Mouse (Mus musculus): ENCODE results near the gene Notch2.

Gene Notch2

GRCm38 (mm10) chr3:98069161-98069560, 55.8 kb downstream of the Notch2 start:
- DNase-seq (ENCODE audit: extremely low spot score, low spot score) = no peak

DNA sequence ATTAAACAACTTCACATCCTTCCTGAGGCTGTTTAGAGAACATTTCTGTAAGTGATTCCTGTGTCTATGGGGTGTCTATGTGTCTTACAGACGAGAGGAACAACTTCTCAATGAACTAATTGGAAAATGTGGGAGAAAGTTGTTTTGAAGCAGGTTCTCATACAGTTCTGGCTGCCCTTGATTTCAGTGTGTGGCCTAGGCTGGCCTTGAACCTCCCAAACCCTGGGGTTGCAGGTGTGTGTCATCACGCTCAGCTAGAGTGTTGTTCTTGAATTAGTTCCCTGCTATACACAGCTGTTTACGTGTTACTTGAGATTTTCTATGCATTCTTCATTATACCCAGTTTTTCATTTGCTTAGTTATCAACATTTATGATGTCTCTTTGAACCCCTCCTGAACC, 56.5 kb downstream of the Notch2 start:
- no peak for DNase-seq (ENCODE audit: extremely low spot score, low spot score)

- no peak for DNase-seq (ENCODE audit: extremely low spot score, low spot score)
Measured at GRCm38 (mm10) chr3:98072570-98072969, 59.2 kb downstream of the Notch2 start.

DNA sequence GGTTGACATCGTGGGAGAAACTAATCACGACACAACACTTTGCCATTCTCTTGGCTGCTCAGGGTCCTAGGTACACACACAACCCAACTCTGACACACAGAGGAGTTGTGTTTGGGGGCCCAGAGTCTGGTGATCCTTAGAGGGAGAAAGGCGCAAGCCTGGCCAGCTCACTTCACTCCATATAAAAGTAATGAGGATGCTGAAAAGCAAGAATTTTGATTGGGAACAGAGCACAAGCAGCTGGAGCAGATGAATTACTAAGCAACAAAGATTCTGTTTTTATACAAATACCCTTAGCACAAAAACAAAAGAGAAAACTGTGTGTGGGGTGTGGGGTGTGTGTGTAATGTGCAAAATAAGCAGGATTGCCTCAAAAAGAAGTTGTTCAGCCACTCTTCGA, 60.2 kb downstream of the Notch2 start:
- DNase-seq (ENCODE audit: extremely low spot score, low spot score) = no peak

DNA sequence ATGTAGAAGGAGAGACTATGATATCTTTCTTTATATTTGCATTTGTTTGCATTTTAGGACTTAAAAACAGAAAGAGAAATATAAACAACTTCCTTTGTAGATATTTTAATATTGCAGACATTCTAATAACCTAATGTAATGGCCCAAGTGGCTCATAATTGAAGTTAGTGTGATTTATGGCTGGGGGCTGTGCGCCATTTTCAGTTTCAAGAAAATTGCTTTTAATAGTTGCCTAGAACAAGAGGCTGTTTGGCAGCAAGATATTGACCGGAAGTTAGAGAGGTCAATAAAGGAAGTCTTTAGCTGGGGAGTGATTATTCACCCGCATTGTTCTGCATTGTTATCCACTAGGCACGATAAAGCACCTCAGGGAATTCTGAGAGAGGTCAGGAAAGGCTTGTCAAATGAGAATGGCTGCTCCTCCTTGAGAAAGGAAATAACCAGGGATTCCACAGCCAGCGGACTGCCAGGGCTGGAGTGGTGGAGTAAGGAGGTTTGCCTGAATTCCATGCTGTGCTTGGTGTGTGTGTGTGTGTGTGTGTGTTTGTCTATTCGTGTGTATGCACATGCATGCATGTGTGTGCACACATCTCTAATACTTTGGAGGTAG, 61.4 kb downstream of the Notch2 start:
- no peak for DNase-seq (ENCODE audit: extremely low spot score, low spot score)

DNA sequence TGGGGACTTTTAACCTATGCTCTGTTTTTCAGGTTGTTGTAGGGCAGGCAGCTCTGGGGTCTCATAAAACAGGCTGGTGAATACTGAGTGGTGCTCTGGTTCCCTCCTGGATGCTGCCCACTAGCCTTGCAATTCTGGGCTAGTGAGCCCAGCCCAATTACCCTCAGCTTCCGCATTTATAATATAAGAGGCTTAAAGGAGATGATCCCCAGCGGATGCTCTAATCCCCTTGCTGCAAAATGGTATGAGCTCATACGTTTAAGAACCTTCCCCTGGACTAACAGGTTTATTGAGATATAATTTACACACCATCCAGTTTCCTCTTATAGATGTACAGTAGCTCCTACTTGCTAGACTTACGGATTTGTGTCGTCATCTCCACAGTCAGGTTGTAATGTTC, 64.5 kb downstream of the Notch2 start:
- no peak for DNase-seq (ENCODE audit: extremely low spot score, low spot score)

DNA sequence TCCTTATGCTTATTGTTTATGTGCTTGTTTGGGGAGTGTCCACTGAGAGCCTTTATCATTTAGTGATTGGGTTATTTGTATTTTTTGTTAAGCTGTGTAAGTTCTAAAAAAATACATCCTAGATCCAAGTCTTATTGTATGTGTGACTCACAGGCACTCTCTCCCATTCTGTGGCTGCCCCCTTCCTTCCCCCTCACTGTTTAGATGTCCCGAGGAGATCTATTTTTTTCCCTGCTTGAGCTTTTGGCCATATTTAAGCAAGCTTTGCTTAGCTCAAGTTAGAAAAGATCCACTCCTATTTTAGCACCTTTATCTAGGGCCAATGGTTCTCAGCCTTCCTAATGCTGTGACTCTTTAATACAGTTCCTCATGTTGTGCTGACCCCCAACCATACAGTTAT, 65.5 kb downstream of the Notch2 start:
- DNase-seq (ENCODE audit: extremely low spot score, low spot score) = no peak

GRCm38 (mm10) chr3:98079601-98080215, 66.4 kb downstream of the Notch2 start:
- no peak for DNase-seq (ENCODE audit: extremely low spot score, low spot score)

GRCm38 (mm10) chr3:98080630-98081029, 67.3 kb downstream of the Notch2 start:
- no peak for DNase-seq (ENCODE audit: extremely low spot score, low spot score)

GRCm38 (mm10) chr3:98082188-98082587, 68.9 kb downstream of the Notch2 start:
- DNase-seq (ENCODE audit: extremely low spot score, low spot score) = no peak

DNA sequence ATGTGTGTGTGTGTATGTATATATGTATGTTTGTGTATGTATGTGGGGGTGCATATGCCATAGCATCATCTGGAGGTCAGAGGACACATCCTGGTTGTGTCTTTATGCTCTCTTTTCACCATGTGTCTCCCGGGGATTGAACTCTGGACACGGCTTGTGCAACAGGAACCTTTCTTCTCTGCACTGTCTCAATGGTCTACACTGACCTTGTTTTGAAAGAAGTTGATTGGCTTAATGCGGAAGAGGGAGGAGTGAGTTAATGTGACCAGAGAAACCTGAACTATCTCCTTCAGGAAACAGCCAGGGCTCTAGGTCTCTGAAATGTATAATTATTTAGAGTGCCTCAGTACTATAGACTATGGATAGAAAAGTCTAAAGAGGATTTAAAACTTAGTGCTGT, 69.6 kb downstream of the Notch2 start:
- DNase-seq (ENCODE audit: extremely low spot score, low spot score) = no peak

DNA sequence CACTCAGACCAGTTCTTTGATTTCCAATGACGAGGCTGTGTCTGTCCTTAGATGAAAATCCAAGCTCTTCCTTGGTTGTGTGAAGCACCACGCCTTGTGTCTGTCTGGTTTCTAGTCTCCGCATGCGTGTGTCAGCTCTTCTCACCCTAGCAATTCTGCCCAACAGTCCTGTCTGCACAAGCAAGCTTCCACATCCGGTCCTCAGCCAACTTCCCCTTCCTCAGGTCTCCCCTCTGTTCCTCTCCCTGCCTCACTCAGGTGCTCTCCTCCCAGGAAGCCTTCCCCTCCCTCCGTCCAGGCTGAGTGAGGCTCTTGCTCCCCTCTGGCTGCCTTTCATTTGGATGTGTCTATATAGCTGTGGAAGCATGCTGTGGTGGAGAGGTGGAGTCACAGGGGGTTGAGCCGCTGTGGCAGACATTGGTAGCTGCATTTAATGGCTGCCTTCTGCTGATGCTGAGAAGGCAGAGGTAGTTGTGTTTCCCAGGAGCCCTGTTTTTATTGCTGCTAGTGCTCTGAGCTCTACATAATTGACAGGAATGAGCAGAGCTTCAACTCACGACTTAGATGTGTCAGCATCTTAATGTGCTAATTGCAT, 70.8 kb downstream of the Notch2 start:
- DNase-seq (ENCODE audit: extremely low spot score, low spot score) = no peak

- DNase-seq (ENCODE audit: extremely low spot score, low spot score) = no peak
Measured at GRCm38 (mm10) chr3:98084870-98085269, 71.5 kb downstream of the Notch2 start.

DNA sequence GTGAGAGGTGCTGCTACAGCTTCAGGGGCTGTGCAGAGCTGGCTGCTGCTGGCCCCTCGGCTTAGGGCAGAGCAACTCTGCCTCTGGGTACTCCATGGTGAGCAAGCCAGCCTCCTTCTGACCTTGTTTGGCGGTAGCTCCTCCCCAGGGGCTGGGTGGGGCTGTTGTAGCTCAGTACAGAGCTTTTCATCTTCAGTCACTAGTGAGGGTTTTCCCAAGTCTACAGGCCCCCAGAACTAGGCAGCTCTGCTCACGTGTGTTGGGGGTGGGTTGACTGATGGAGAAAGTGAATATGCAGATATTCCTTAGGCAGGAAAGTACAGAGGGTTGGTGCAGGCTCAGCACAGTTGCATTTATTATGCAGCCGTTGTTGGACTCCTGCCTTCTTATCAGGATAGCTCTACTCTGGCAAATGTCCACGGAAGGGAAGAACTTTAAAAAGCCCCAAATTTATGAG, 72.5 kb downstream of the Notch2 start:
- no peak for DNase-seq (ENCODE audit: extremely low spot score, low spot score)

- no peak for DNase-seq (ENCODE audit: extremely low spot score, low spot score)
Measured at GRCm38 (mm10) chr3:98086441-98086840, 73.1 kb downstream of the Notch2 start.

DNA sequence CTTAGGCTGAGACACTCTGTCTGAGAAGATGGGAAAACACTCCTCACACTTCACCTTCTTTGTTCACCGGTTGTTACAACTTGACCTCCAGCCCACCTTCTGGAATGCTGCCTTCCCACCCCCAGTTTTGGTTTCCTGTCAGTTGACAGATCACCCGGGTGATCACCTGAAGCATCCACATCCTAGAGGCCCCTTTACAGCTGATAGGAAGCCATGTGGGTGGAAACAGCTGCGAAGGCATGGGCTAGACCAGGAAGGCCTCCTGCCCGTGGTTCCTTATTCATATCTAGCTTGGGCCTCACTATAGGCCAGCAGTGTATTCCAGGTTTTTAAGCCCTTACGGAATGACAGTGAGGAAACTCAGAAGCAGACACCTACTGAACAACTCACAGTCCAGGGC, 73.5 kb downstream of the Notch2 start:
- no peak for DNase-seq (ENCODE audit: extremely low spot score, low spot score)

GRCm38 (mm10) chr3:98087551-98087950, 74.2 kb downstream of the Notch2 start:
- no peak for DNase-seq (ENCODE audit: extremely low spot score, low spot score)

DNA sequence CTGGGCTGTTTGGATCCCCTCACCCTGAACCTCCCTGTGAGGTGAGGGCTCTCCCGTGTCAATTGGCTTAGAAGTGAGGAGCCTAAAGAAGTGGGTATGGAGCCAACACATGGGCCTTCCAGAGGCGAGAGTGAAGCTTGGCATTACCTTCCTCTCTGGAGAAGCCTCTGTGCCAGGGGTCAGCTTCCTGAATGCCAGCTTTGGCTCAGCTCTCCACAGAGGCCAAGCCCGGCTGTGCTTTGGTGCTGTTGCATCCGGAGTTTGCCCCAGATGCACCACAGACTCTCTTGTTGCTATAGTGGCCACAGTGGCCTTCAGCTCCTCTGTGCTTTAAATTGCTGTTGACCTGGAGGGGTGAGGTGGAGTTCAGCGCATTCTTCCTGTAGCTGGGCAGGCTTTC, 76.4 kb downstream of the Notch2 start:
- DNase-seq (ENCODE audit: extremely low spot score, low spot score) = no peak

GRCm38 (mm10) chr3:98090129-98090528, 76.8 kb downstream of the Notch2 start:
- DNase-seq (ENCODE audit: extremely low spot score, low spot score) = no peak

GRCm38 (mm10) chr3:98092680-98093370, 79.5 kb downstream of the Notch2 start:
- DNase-seq (ENCODE audit: extremely low spot score, low spot score) = no peak

- DNase-seq (ENCODE audit: extremely low spot score, low spot score) = no peak
Measured at GRCm38 (mm10) chr3:98093954-98094353, 80.6 kb downstream of the Notch2 start.
